Comparison of ENCODE assay signal across 15 mouse cellular contexts in genomic region chr17:79505565-79505964, GRCm38 (mm10).
"Had no signal": no experiment of that assay in that cellular context is flagged by ENCODE, and none has a peak within 500 bp of the region (broad histone marks: within the 10 kb centered on the region; RNA-seq: fewer than 3 reads in every experiment).

No protein-coding gene starts in this region.

- ATAC-seq: intestine, embryonic 16.5 days had no signal

- DNase-seq: kidney, adult 2 months; kidney, postnatal 14 days; left cerebral cortex, postnatal 4 days; midbrain, embryonic 14.5 days; right cerebral cortex, postnatal 14 days; thymus, adult 2 months; thymus, postnatal 25 days had no signal

- H3K36me3 ChIP-seq: kidney, embryonic 15.5 days; limb, embryonic 13.5 days; liver, embryonic 15.5 days; midbrain, embryonic 10.5 days; neural tube, embryonic 12.5 days; stomach, embryonic 15.5 days had no signal

- H3K4me2 ChIP-seq: kidney, embryonic 15.5 days; limb, embryonic 13.5 days; liver, embryonic 11.5 days; liver, embryonic 15.5 days; neural tube, embryonic 12.5 days; stomach, embryonic 15.5 days had no signal

- H3K4me3 ChIP-seq: kidney, embryonic 15.5 days; limb, embryonic 13.5 days; liver, embryonic 15.5 days; midbrain, embryonic 10.5 days; neural tube, embryonic 12.5 days; stomach, embryonic 15.5 days had no signal

- H3K27me3 ChIP-seq: kidney, embryonic 15.5 days; limb, embryonic 13.5 days; liver, embryonic 15.5 days; neural tube, embryonic 12.5 days; stomach, embryonic 15.5 days had no signal

- H3K4me1 ChIP-seq: liver, embryonic 15.5 days; neural tube, embryonic 12.5 days had no signal
